Mouse (Mus musculus): ENCODE measurements around the gene Ltbp3.

Gene Ltbp3

GRCm38 (mm10) chr19:5806809-5807205 lies 66.1 kb downstream of the Ltbp3 start:
- DNase-seq (ENCODE audit: low spot score), result no peak

- no peak for DNase-seq (ENCODE audit: low spot score)
Measured at GRCm38 (mm10) chr19:5807740-5808139, 67.0 kb downstream of the Ltbp3 start.

Measured in left cerebral cortex, adult 11 months (tissue).